Mouse (Mus musculus) liver, embryonic 16.5 days (tissue): ENCODE measurements around the gene Cdk2ap2. TPM values are rescaled to one million over a fixed set of nuclear protein-coding genes. Genes with fewer than 3 reads are reported as not detected.
"Not testable (repeated sequence)": the region's sequence is repeated elsewhere in the genome, so short reads cannot be mapped to it uniquely, and the experiment has no call there.

Source experiments
- ATAC-seq: fragments of 200-750 bp; cut with Nextera tagmentation; 2 replicates; pipeline ENCODE4 v1.8.0; 2017; ENCODE audit warnings: low read depth, mild to moderate bottlenecking, moderate number of reproducible peaks, moderate library complexity
- H3K27ac ChIP-seq: fragments of 300-500 bp; sonication (generic); 2 replicates; pipeline ENCODE4 v1.5.1; 2014; ENCODE audit warnings: mild to moderate bottlenecking, low read length
- H3K27me3 ChIP-seq: fragments of 300-500 bp; sonication (generic); 2 replicates; pipeline ENCODE4 v1.6.1; 2014; ENCODE audit warnings: low read depth, low read length, mixed read lengths; ENCODE audit not compliant: control insufficient read depth, insufficient read depth
- H3K36me3 ChIP-seq: fragments of 300-500 bp; sonication (generic); 2 replicates; pipeline ENCODE4 v1.6.1; 2014; ENCODE audit warnings: mild to moderate bottlenecking; ENCODE audit not compliant: control insufficient read depth, insufficient read depth
- H3K4me1 ChIP-seq: fragments of 300-500 bp; sonication (generic); 2 replicates; pipeline ENCODE4 v1.6.1; 2014; ENCODE audit warnings: low read depth, low read length, mixed read lengths; ENCODE audit not compliant: control insufficient read depth
- H3K4me2 ChIP-seq: fragments of 300-500 bp; sonication (generic); 2 replicates; pipeline ENCODE4 v1.6.1; 2014; ENCODE audit warnings: low read depth, low read length, mixed read lengths
- H3K4me3 ChIP-seq: fragments of 300-500 bp; sonication (generic); 2 replicates; pipeline ENCODE4 v1.5.1; 2014; ENCODE audit warnings: low read depth, mild to moderate bottlenecking, low read length
- H3K9ac ChIP-seq: fragments of 300-500 bp; sonication (generic); 2 replicates; pipeline ENCODE4 v1.6.1; 2014; ENCODE audit warnings: low read depth, low read length
- H3K9me3 ChIP-seq: fragments of 300-500 bp; sonication (generic); replicated peaks from 2 replicates; pipeline ENCODE4 v1.6.1; 2016; ENCODE audit warnings: low read length; ENCODE audit not compliant: control insufficient read depth
- WGBS: fragments of 180-500 bp; shearing (Covaris S2); extraction: QIAGEN DNeasy Blood & Tissue Kit; methylation state at CpG from one replicate; pipeline ENCODE4 v1.1.7; 2014; ENCODE audit not compliant: insufficient replicate concordance; 5-methylcytosine and 5-hydroxymethylcytosine counted together
- polyA plus RNA-seq: library from polyadenylated mRNA; unstranded; fragments of >200 nt; fragmentation: Nextera tagmentation; extraction: Ambion mirVana; gene quantifications from 2 replicates; pipeline ENCODE4 v1.2.1, GENCODE M21; 2015

Gene Cdk2ap2
- polyA plus RNA-seq, 1 experiment from 2014 or later = 117 TPM

- H3K9ac ChIP-seq = 0 out of 2 replicates have a peak overlapping the region, but pooled peaks have one; percentile 15
- H3K4me2 ChIP-seq = no peak overlapping the region
- H3K36me3 ChIP-seq = no peaks in the 10 kb centered on the region
- H3K4me1 ChIP-seq = peaks cover 40% of the 10 kb centered on the region
- H3K27ac ChIP-seq = peak overlapping the region; percentile 75
- H3K27me3 ChIP-seq = no peaks in the 10 kb centered on the region
- H3K9me3 ChIP-seq = no peaks in the 10 kb centered on the region
- no peak for ATAC-seq
- 49% methylated on average over 15 of the region's 15 CpGs for WGBS
- H3K4me3 ChIP-seq = no peak overlapping the region
Observed at GRCm38 (mm10) chr19:4055947-4056693, 40.9 kb upstream of the Cdk2ap2 start.

GRCm38 (mm10) chr19:4056727-4057126 is 40.3 kb upstream of the Cdk2ap2 start:
- no peak for ATAC-seq
- peaks cover 40% of the 10 kb centered on the region for H3K4me1 ChIP-seq
- no peaks in the 10 kb centered on the region for H3K27me3 ChIP-seq
- H3K4me3 ChIP-seq = no peak overlapping the region
- no peaks in the 10 kb centered on the region for H3K9me3 ChIP-seq
- no peak overlapping the region for H3K4me2 ChIP-seq
- no peak overlapping the region for H3K9ac ChIP-seq
- 50% methylated on average over 4 of the region's 4 CpGs for WGBS
- H3K27ac ChIP-seq = peak overlapping the region; percentile 75
- no peaks in the 10 kb centered on the region for H3K36me3 ChIP-seq

- Histone ChIP-seq H3K36me3 (no peaks in the 10 kb centered on the region), H3K27ac (peak overlapping the region; percentile 85; the same call in 1 of the 2 replicates), H3K4me3 (no peak overlapping the region), H3K9ac (peak overlapping the region; percentile 33; the same call in 1 of the 2 replicates), H3K4me2 (peak overlapping the region; percentile 53; the same call in 1 of the 2 replicates), H3K27me3 (no peaks in the 10 kb centered on the region), H3K4me1 (peaks cover 37% of the 10 kb centered on the region), H3K9me3 (no peaks in the 10 kb centered on the region)
- WGBS = 78% methylated on average over 13 of the region's 13 CpGs
- ATAC-seq = no peak
Observed at GRCm38 (mm10) chr19:4057389-4057788, 39.6 kb upstream of the Cdk2ap2 start.

GRCm38 (mm10) chr19:4057962-4058361 is 39.0 kb upstream of the Cdk2ap2 start:
- 80% methylated on average over 7 of the region's 7 CpGs for WGBS

GRCm38 (mm10) chr19:4058581-4058980 is 38.4 kb upstream of the Cdk2ap2 start:
- H3K4me2 ChIP-seq = peak overlapping the region; percentile 53
- peaks cover 37% of the 10 kb centered on the region for H3K4me1 ChIP-seq
- no peaks in the 10 kb centered on the region for H3K36me3 ChIP-seq
- H3K4me3 ChIP-seq = peak overlapping the region; percentile 44
- no peaks in the 10 kb centered on the region for H3K27me3 ChIP-seq
- ATAC-seq = no peak
- 87% methylated on average over 5 of the region's 5 CpGs for WGBS
- H3K9ac ChIP-seq = peak overlapping the region; percentile 60
- H3K27ac ChIP-seq = peak overlapping the region; percentile 85
- H3K9me3 ChIP-seq = no peaks in the 10 kb centered on the region

More at GRCm38 (mm10) chr19:4057962-4058361, 39.0 kb upstream of the Cdk2ap2 start:
- Histone ChIP-seq H3K36me3 (no peaks in the 10 kb centered on the region), H3K4me2 (peak overlapping the region; percentile 53), H3K9me3 (no peaks in the 10 kb centered on the region), H3K4me3 (peak overlapping the region; percentile 44; the same call in 1 of the 2 replicates), H3K9ac (peak overlapping the region; percentile 60), H3K4me1 (peaks cover 37% of the 10 kb centered on the region), H3K27me3 (no peaks in the 10 kb centered on the region), H3K27ac (peak overlapping the region; percentile 85)
- no peak for ATAC-seq

- peak within 1 kb of the TSS; percentile 44 for H3K4me3 ChIP-seq
- peak; percentile 94 for ATAC-seq
- H3K27me3 ChIP-seq = no peaks in the 10 kb centered on the region
- no peaks in the 10 kb centered on the region for H3K9me3 ChIP-seq
- WGBS = 17% methylated on average over 15 of the region's 15 CpGs
- H3K36me3 ChIP-seq = no peaks in the 10 kb centered on the region
- H3K4me2 ChIP-seq = peak within 1 kb of the TSS; percentile 53
- H3K27ac ChIP-seq = peak within 1 kb of the TSS; percentile 85
- peak within 1 kb of the TSS; percentile 60 for H3K9ac ChIP-seq
- H3K4me1 ChIP-seq = peaks cover 37% of the 10 kb centered on the region
Observed at GRCm38 (mm10) chr19:4059069-4059740, 37.8 kb upstream of the Cdk2ap2 start, which contains the start of gene Gstp3. Gene Gstp3, minus strand, starts transcription at chr19:4059569.

- H3K9me3 ChIP-seq, H3K36me3 ChIP-seq, ATAC-seq, H3K4me3 ChIP-seq, H3K4me2 ChIP-seq, H3K27me3 ChIP-seq, H3K9ac ChIP-seq: not testable (repeated sequence)
- peak overlapping the region; percentile 85 for H3K27ac ChIP-seq
- 83% methylated on average over 8 of the region's 8 CpGs for WGBS
- H3K4me1 ChIP-seq = peaks cover 37% of the 10 kb centered on the region
Observed at GRCm38 (mm10) chr19:4060044-4060898, 36.7 kb upstream of the Cdk2ap2 start.

GRCm38 (mm10) chr19:4060899-4061465 is 36.0 kb upstream of the Cdk2ap2 start:
- Histone ChIP-seq H3K4me1 (peaks cover 33% of the 10 kb centered on the region), H3K27me3 (no peaks in the 10 kb centered on the region), H3K36me3 (no peaks in the 10 kb centered on the region), H3K4me3 (no peak overlapping the region), H3K27ac (peak overlapping the region; percentile 60), H3K9me3 (no peaks in the 10 kb centered on the region), H3K4me2 (no peak overlapping the region), H3K9ac (no peak overlapping the region)
- 58% methylated on average over 5 of the region's 6 CpGs for WGBS
- ATAC-seq = no peak
